Mouse (Mus musculus): Measurements from ENCODE around the gene Olfr112. TPM values are rescaled to one million over a fixed set of nuclear protein-coding genes. Genes with fewer than 3 reads are reported as not detected.
"Not testable (repeated sequence)": the region's sequence is repeated elsewhere in the genome, so short reads cannot be mapped to it uniquely, and the experiment has no call there.

Gene Olfr112
- polyA plus RNA-seq (2014; fragmentation: Nextera tagmentation; extraction: Ambion mirVana): not detected in 2 replicates

- DNase-seq (ENCODE audit: low spot score) (no peak), ATAC-seq (ENCODE audit: low FRiP score) (no peak)
- Histone ChIP-seq H3K4me1 (replicated peaks; ENCODE audit: control insufficient read depth, insufficient read depth, low read length) (no peaks in the 10 kb centered on the region), H3K36me3 (replicated peaks; ENCODE audit: control insufficient read depth, insufficient read depth) (no peaks in the 10 kb centered on the region), H3K4me2 (replicated peaks) (no peak within 1 kb of the TSS), H3K4me3 (replicated peaks; ENCODE audit: low read length) (no peak within 1 kb of the TSS), H3K27me3 (ENCODE audit: control insufficient read depth, insufficient read depth, low read length) (no peaks in the 10 kb centered on the region), H3K27ac (no peak within 1 kb of the TSS), H3K9me3 (ENCODE audit: control insufficient read depth, low read length) (no peaks in the 10 kb centered on the region), H3K9ac (no peak within 1 kb of the TSS)
These were observed at the start of gene Olfr112 for GRCm38 (mm10) chr17:37569351-37569750. Gene Olfr112, minus strand, starts transcription at chr17:37569451.

- Histone ChIP-seq H3K9ac (no peak within 1 kb of the TSS), H3K36me3 (replicated peaks; ENCODE audit: control insufficient read depth, insufficient read depth) (no peaks in the 10 kb centered on the region), H3K4me1 (replicated peaks; ENCODE audit: control insufficient read depth, insufficient read depth, low read length) (no peaks in the 10 kb centered on the region), H3K9me3 (ENCODE audit: control insufficient read depth, low read length) (no peaks in the 10 kb centered on the region), H3K4me2 (replicated peaks) (no peak within 1 kb of the TSS), H3K27me3 (ENCODE audit: control insufficient read depth, insufficient read depth, low read length) (no peaks in the 10 kb centered on the region), H3K4me3 (replicated peaks; ENCODE audit: low read length) (no peak within 1 kb of the TSS), H3K27ac (no peak within 1 kb of the TSS)
- DNase-seq (ENCODE audit: low spot score) (no peak), ATAC-seq (ENCODE audit: low FRiP score) (no peak)
These were observed 23.4 kb upstream of the Olfr112 start, which contains the start of gene Olfr114 for GRCm38 (mm10) chr17:37592643-37593042. Gene Olfr114, minus strand, starts transcription at chr17:37592743.

GRCm38 (mm10) chr17:37577563-37577962, 8.3 kb upstream of the Olfr112 start, which contains the start of gene Olfr113:
Gene Olfr113, minus strand, starts transcription at chr17:37577663.
- Histone ChIP-seq H3K36me3 (replicated peaks; ENCODE audit: control insufficient read depth, insufficient read depth) (no peaks in the 10 kb centered on the region), H3K4me2 (replicated peaks) (no peak within 1 kb of the TSS), H3K9me3 (ENCODE audit: control insufficient read depth, low read length) (no peaks in the 10 kb centered on the region), H3K4me1 (replicated peaks; ENCODE audit: control insufficient read depth, insufficient read depth, low read length) (no peaks in the 10 kb centered on the region), H3K4me3 (replicated peaks; ENCODE audit: low read length) (no peak within 1 kb of the TSS), H3K27ac (no peak within 1 kb of the TSS), H3K9ac (no peak within 1 kb of the TSS), H3K27me3 (ENCODE audit: control insufficient read depth, insufficient read depth, low read length) (no peaks in the 10 kb centered on the region)
- DNase-seq (ENCODE audit: low spot score): no peak
- ATAC-seq (ENCODE audit: low FRiP score): no peak

- 67% methylated on average over 1 of the region's 1 CpGs for WGBS
- no peaks in the 10 kb centered on the region for H3K36me3 ChIP-seq (replicated peaks; ENCODE audit: control insufficient read depth, insufficient read depth)
These were observed 10.2 kb downstream of the Olfr112 start for GRCm38 (mm10) chr17:37558913-37559615.

GRCm38 (mm10) chr17:37543800-37544435, 25.3 kb downstream of the Olfr112 start:
- Histone ChIP-seq H3K36me3 (replicated peaks; ENCODE audit: control insufficient read depth, insufficient read depth) (no peaks in the 10 kb centered on the region), H3K4me1 (replicated peaks; ENCODE audit: control insufficient read depth, insufficient read depth, low read length) (no peaks in the 10 kb centered on the region), H3K9me3 (ENCODE audit: control insufficient read depth, low read length) (no peaks in the 10 kb centered on the region), H3K4me2 (replicated peaks) (no peak overlapping the region), H3K4me3 (replicated peaks; ENCODE audit: low read length) (no peak overlapping the region), H3K9ac (no peak overlapping the region), H3K27ac (no peak overlapping the region), H3K27me3 (ENCODE audit: control insufficient read depth, insufficient read depth, low read length) (no peaks in the 10 kb centered on the region)
- DNase-seq (ENCODE audit: low spot score): peak; percentile 24
- 63% methylated on average over 3 of the region's 3 CpGs for WGBS
- ATAC-seq (ENCODE audit: low FRiP score): peak; percentile 73

More at GRCm38 (mm10) chr17:37558913-37559615, 10.2 kb downstream of the Olfr112 start:
- H3K9me3 ChIP-seq (ENCODE audit: control insufficient read depth, low read length): no peaks in the 10 kb centered on the region
- no peak overlapping the region for H3K27ac ChIP-seq
- H3K4me3 ChIP-seq (replicated peaks; ENCODE audit: low read length): no peak overlapping the region
- H3K27me3 ChIP-seq (ENCODE audit: control insufficient read depth, insufficient read depth, low read length): no peaks in the 10 kb centered on the region
- no peak overlapping the region for H3K4me2 ChIP-seq (replicated peaks)
- DNase-seq (ENCODE audit: low spot score): no peak
- H3K4me1 ChIP-seq (replicated peaks; ENCODE audit: control insufficient read depth, insufficient read depth, low read length): no peaks in the 10 kb centered on the region
- ATAC-seq (ENCODE audit: low FRiP score): no peak
- H3K9ac ChIP-seq: no peak overlapping the region

GRCm38 (mm10) chr17:37541454-37542119, 27.7 kb downstream of the Olfr112 start:
- no peak overlapping the region for H3K9ac ChIP-seq
- H3K4me2 ChIP-seq (replicated peaks): no peak overlapping the region
- ATAC-seq (ENCODE audit: low FRiP score): no peak
- 71% methylated on average over 4 of the region's 4 CpGs for WGBS
- DNase-seq (ENCODE audit: low spot score): no peak
- H3K9me3 ChIP-seq (ENCODE audit: control insufficient read depth, low read length): no peaks in the 10 kb centered on the region
- H3K4me3 ChIP-seq (replicated peaks; ENCODE audit: low read length): no peak overlapping the region
- no peaks in the 10 kb centered on the region for H3K36me3 ChIP-seq (replicated peaks; ENCODE audit: control insufficient read depth, insufficient read depth)
- no peak overlapping the region for H3K27ac ChIP-seq
- no peaks in the 10 kb centered on the region for H3K4me1 ChIP-seq (replicated peaks; ENCODE audit: control insufficient read depth, insufficient read depth, low read length)
- no peaks in the 10 kb centered on the region for H3K27me3 ChIP-seq (ENCODE audit: control insufficient read depth, insufficient read depth, low read length)

- H3K27ac ChIP-seq; ATAC-seq (ENCODE audit: low FRiP score); H3K4me1 ChIP-seq (replicated peaks; ENCODE audit: control insufficient read depth, insufficient read depth, low read length); H3K27me3 ChIP-seq (ENCODE audit: control insufficient read depth, insufficient read depth, low read length); H3K4me3 ChIP-seq (replicated peaks; ENCODE audit: low read length); H3K9ac ChIP-seq; H3K36me3 ChIP-seq (replicated peaks; ENCODE audit: control insufficient read depth, insufficient read depth); H3K4me2 ChIP-seq (replicated peaks); H3K9me3 ChIP-seq (ENCODE audit: control insufficient read depth, low read length); DNase-seq (ENCODE audit: low spot score): not testable (repeated sequence)
- WGBS: 78% methylated on average over 1 of the region's 1 CpGs
These were observed 30.8 kb downstream of the Olfr112 start for GRCm38 (mm10) chr17:37538416-37538815.

- H3K9me3 ChIP-seq (ENCODE audit: control insufficient read depth, low read length): no peaks in the 10 kb centered on the region
- no peaks in the 10 kb centered on the region for H3K27me3 ChIP-seq (ENCODE audit: control insufficient read depth, insufficient read depth, low read length)
- no peak overlapping the region for H3K9ac ChIP-seq
- no peak overlapping the region for H3K27ac ChIP-seq
- no peaks in the 10 kb centered on the region for H3K36me3 ChIP-seq (replicated peaks; ENCODE audit: control insufficient read depth, insufficient read depth)
- no peak overlapping the region for H3K4me3 ChIP-seq (replicated peaks; ENCODE audit: low read length)
- H3K4me2 ChIP-seq (replicated peaks): no peak overlapping the region
- DNase-seq (ENCODE audit: low spot score): no peak
- ATAC-seq (ENCODE audit: low FRiP score): no peak
- H3K4me1 ChIP-seq (replicated peaks; ENCODE audit: control insufficient read depth, insufficient read depth, low read length): no peaks in the 10 kb centered on the region
These were observed 34.1 kb downstream of the Olfr112 start for GRCm38 (mm10) chr17:37535173-37535572.

GRCm38 (mm10) chr17:37525427-37525826, 43.8 kb downstream of the Olfr112 start:
- not testable (repeated sequence) for H3K4me3 ChIP-seq (replicated peaks; ENCODE audit: low read length); ATAC-seq (ENCODE audit: low FRiP score); H3K4me1 ChIP-seq (replicated peaks; ENCODE audit: control insufficient read depth, insufficient read depth, low read length); H3K4me2 ChIP-seq (replicated peaks); H3K9ac ChIP-seq; H3K36me3 ChIP-seq (replicated peaks; ENCODE audit: control insufficient read depth, insufficient read depth); H3K27ac ChIP-seq; H3K27me3 ChIP-seq (ENCODE audit: control insufficient read depth, insufficient read depth, low read length); H3K9me3 ChIP-seq (ENCODE audit: control insufficient read depth, low read length); DNase-seq (ENCODE audit: low spot score)
- WGBS: 68% methylated on average over 1 of the region's 1 CpGs
